Comparison of ENCODE assay signal across 29 mouse cellular contexts in the genomic region with DNA sequence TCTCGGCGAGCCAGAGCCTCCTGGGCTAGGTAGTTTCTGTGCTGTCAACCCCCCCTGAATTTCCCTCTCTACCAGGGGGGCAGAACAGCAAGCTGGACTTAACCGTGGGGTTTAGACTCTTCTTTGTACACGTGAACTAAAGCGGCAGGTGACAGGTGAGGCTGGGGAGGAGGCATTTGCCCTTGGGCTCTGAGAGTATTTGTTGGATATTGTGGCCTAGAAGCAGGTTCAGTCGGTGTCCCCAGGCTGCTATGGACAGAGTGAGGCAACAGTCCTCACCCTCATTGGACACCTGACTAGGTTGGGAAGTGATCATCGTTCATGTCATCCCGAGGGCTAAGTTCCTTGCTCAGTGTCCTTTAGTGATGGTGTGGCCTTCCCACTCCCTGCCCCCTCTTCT. TPM values are rescaled to one million over a fixed set of nuclear protein-coding genes. Genes with fewer than 3 reads are reported as not detected.
DNase-seq lines count a peak whose midpoint lies in the region; ATAC-seq and TF ChIP-seq lines count a peak whose summit lies in the region.
"Had no signal": no experiment of that assay in that cellular context is flagged by ENCODE, and none has a peak within 500 bp of the region (broad histone marks: within the 10 kb centered on the region; RNA-seq: fewer than 3 reads in every experiment).

No protein-coding gene starts in this region.

- peak overlapping the region; percentile 7; the same call in 1 of the 2 replicates for H3K9ac ChIP-seq in liver, embryonic 13.5 days
- H3K9ac ChIP-seq: forebrain, embryonic 12.5 days; forebrain, embryonic 15.5 days; heart, embryonic 15.5 days; hindbrain, embryonic 12.5 days; hindbrain, embryonic 15.5 days; intestine, embryonic 15.5 days had no signal

- no peak for ATAC-seq in liver, embryonic 13.5 days (ENCODE audit: low read depth)
- ATAC-seq: CD4-positive, CD25-positive, alpha-beta regulatory T cell, adult 4 months had no signal

- H3K4me1 ChIP-seq in liver, embryonic 13.5 days (replicated peaks): peaks cover 54% of the 10 kb centered on the region

- no peak overlapping the region for H3K4me3 ChIP-seq in layer of hippocampus, adult 2 months
- H3K4me3 ChIP-seq in liver, embryonic 13.5 days (replicated peaks): no peak overlapping the region
- H3K4me3 ChIP-seq: forebrain, embryonic 12.5 days; forebrain, embryonic 15.5 days; heart, adult 2 months; heart, embryonic 15.5 days; hindbrain, embryonic 12.5 days; hindbrain, embryonic 15.5 days; intestine, embryonic 15.5 days had no signal

- H3K27ac ChIP-seq in layer of hippocampus, adult 2 months: peak overlapping the region; percentile 80; the same call in 1 of the 2 replicates
- H3K27ac ChIP-seq in liver, embryonic 13.5 days: peak overlapping the region; percentile 24; the same call in 1 of the 2 replicates
- H3K27ac ChIP-seq: forebrain, embryonic 12.5 days; forebrain, embryonic 15.5 days; heart, adult 2 months; heart, embryonic 15.5 days; hindbrain, embryonic 12.5 days; hindbrain, embryonic 15.5 days; intestine, embryonic 15.5 days had no signal

- 82% methylated on average over 8 of the region's 8 CpGs for WGBS in liver, embryonic 13.5 days (ENCODE audit: insufficient replicate concordance)

- H3K36me3 ChIP-seq in liver, embryonic 13.5 days: no peaks in the 10 kb centered on the region
- H3K36me3 ChIP-seq: forebrain, embryonic 12.5 days; forebrain, embryonic 15.5 days; heart, embryonic 15.5 days; hindbrain, embryonic 12.5 days; hindbrain, embryonic 15.5 days; intestine, embryonic 15.5 days had no signal

- no peak for TF ChIP-seq CTCF in layer of hippocampus, adult 2 months (conservative IDR thresholded peaks at IDR 0.05)

- no peak overlapping the region for H3K4me2 ChIP-seq in liver, embryonic 13.5 days
- H3K4me2 ChIP-seq: forebrain, embryonic 12.5 days; forebrain, embryonic 15.5 days; heart, embryonic 11.5 days; heart, embryonic 15.5 days; hindbrain, embryonic 12.5 days; hindbrain, embryonic 15.5 days; intestine, embryonic 15.5 days had no signal

- H3K27me3 ChIP-seq in liver, embryonic 13.5 days: peaks cover 5% of the 10 kb centered on the region
- H3K27me3 ChIP-seq: forebrain, embryonic 15.5 days; heart, embryonic 15.5 days; hindbrain, embryonic 12.5 days; hindbrain, embryonic 15.5 days; intestine, embryonic 15.5 days had no signal

- DNase-seq in heart, adult 11 months: peak; percentile 86
- no peak for DNase-seq in heart, adult 8-10 months (ENCODE audit: low spot score)
- no peak for DNase-seq in layer of hippocampus, adult 2 months (ENCODE audit: low spot score in 2 of 2)
- DNase-seq in layer of hippocampus, postnatal 10 days (ENCODE audit: low spot score in 2 of 2): no peak
- no peak for DNase-seq in liver, embryonic 13.5 days
- DNase-seq in liver: no peak
- DNase-seq: adrenal gland, adult 2 months; adrenal gland, postnatal 14 days; cerebellum, adult 11 months; cerebellum, adult 2 months; cerebellum, postnatal 10 days; gastrocnemius, postnatal 25 days; heart, adult 2 months; heart, postnatal 10 days; heart, postnatal 4 days had no signal

- no peaks in the 10 kb centered on the region for H3K9me3 ChIP-seq in liver, embryonic 13.5 days (replicated peaks)
- H3K9me3 ChIP-seq: forebrain, embryonic 12.5 days; forebrain, embryonic 15.5 days; heart, embryonic 15.5 days; hindbrain, embryonic 12.5 days; hindbrain, embryonic 15.5 days; intestine, embryonic 15.5 days had no signal

RNA-seq across cellular contexts. Expression of a gene that starts 10.9 kb away (rescaled TPM):
- 1 to 10 TPM; 6.8 to 8.1 (median 7.5) TPM for total RNA-seq in heart, adult 8-10 months (2022)
- under 1 TPM; 0.49 to 0.72 TPM for total RNA-seq in layer of hippocampus, adult 2 months (2021)
- 1 to 10 TPM; 1.5 to 2.0 TPM for total RNA-seq in layer of hippocampus, postnatal 10 days (2021)
- 0.22 and 0.23 TPM in 2 replicates for polyA plus RNA-seq in liver, embryonic 13.5 days (2015; fragmentation: Nextera tagmentation; extraction: Ambion mirVana)
- total RNA-seq: MEL had no signal

RNA-seq across cellular contexts. Expression of a gene that starts 23.6 kb away (rescaled TPM):
- total RNA-seq in heart, adult 8-10 months (2022): 10 to 100 TPM; 51.3 to 58.4 (median 53.2) TPM
- total RNA-seq in layer of hippocampus, adult 2 months (2021): 10 to 100 TPM; 36.6 to 39.2 TPM
- total RNA-seq in layer of hippocampus, postnatal 10 days (2021): 10 to 100 TPM; 29.2 to 31.3 TPM
- 9.5 and 12.4 TPM in 2 replicates for polyA plus RNA-seq in liver, embryonic 13.5 days (2015; fragmentation: Nextera tagmentation; extraction: Ambion mirVana)

RNA-seq across cellular contexts. Expression of a gene that starts 46.8 kb away (rescaled TPM):
- under 1 TPM in 1 of 4 experiments, not detected in 3; 0.40 TPM for total RNA-seq in heart, adult 8-10 months (2022)
- not detected for total RNA-seq in layer of hippocampus, adult 2 months (2021)
- not detected for total RNA-seq in layer of hippocampus, postnatal 10 days (2021)
- polyA plus RNA-seq in liver, embryonic 13.5 days (2015; fragmentation: Nextera tagmentation; extraction: Ambion mirVana): not detected in 2 replicates
- total RNA-seq: adrenal gland, adult 2 months; adrenal gland, postnatal 14 days; adrenal gland, postnatal 4 days; gastrocnemius, adult 8-10 months; gastrocnemius, postnatal 25 days; heart, postnatal 10 days; heart, postnatal 4 days; MEL had no signal
- polyA plus RNA-seq: adrenal gland, adult 2 months; C2C12; cerebellum, adult 2 months; embryonic facial prominence, embryonic 11.5 days; forebrain, embryonic 12.5 days; gonadal fat pad, adult 2 months; heart, adult 2 months; heart, embryonic 11.5 days; heart, embryonic 15.5 days had no signal
